Mouse (Mus musculus) liver, postnatal 0 days (tissue): ENCODE results near the gene Lrp1. TPM values are rescaled to one million over a fixed set of nuclear protein-coding genes. Genes with fewer than 3 reads are reported as not detected.
A peak's percentile ranks its signal among the peaks of the same experiment; 100 is the strongest.

ENCODE experiments used
- ATAC-seq: fragments of 200-750 bp; cut with Nextera tagmentation; 2 replicates; pipeline ENCODE4 v1.8.0; 2017; ENCODE audit warnings: mild to moderate bottlenecking, moderate library complexity
- DNase-seq: peaks from one replicate; pipeline ENCODE4 v3.0.0-alpha.2; 2016
- H3K27ac ChIP-seq: fragments of 300-500 bp; sonication (generic); 2 replicates; pipeline ENCODE4 v1.5.1; 2014; ENCODE audit warnings: antibody characterized with exemption, moderate library complexity, mild to moderate bottlenecking, low read depth
- H3K27me3 ChIP-seq: fragments of 300-500 bp; sonication (generic); 2 replicates; pipeline ENCODE4 v1.6.1; 2014; ENCODE audit warnings: low read length, control low read depth, mixed read lengths; ENCODE audit not compliant: insufficient read depth
- H3K36me3 ChIP-seq: fragments of 300-500 bp; sonication (generic); replicated peaks from 2 replicates; pipeline ENCODE4 v1.6.1; 2014; ENCODE audit warnings: mild to moderate bottlenecking, control low read depth, low read length, moderate library complexity, mixed read lengths; ENCODE audit not compliant: insufficient read depth
- H3K4me1 ChIP-seq: fragments of 300-500 bp; sonication (generic); 2 replicates; pipeline ENCODE4 v1.6.1; 2014; ENCODE audit warnings: antibody characterized with exemption, mild to moderate bottlenecking, control low read depth; ENCODE audit not compliant: insufficient read depth
- H3K4me2 ChIP-seq: fragments of 300-500 bp; sonication (generic); 2 replicates; pipeline ENCODE4 v1.6.1; 2014; ENCODE audit warnings: low read depth, mild to moderate bottlenecking, low read length, moderate library complexity, mixed read lengths
- H3K4me3 ChIP-seq: fragments of 300-500 bp; sonication (generic); 2 replicates; pipeline ENCODE4 v1.5.1; 2014; ENCODE audit warnings: low read depth, low read length
- H3K9ac ChIP-seq: fragments of 300-500 bp; sonication (generic); replicated peaks from 2 replicates; pipeline ENCODE4 v1.6.1; 2014; ENCODE audit warnings: mild to moderate bottlenecking, moderate library complexity
- H3K9me3 ChIP-seq: fragments of 300-500 bp; sonication (generic); 2 replicates; pipeline ENCODE4 v1.6.1; 2016; ENCODE audit warnings: mild to moderate bottlenecking, control low read depth, low read length, mixed read lengths
- CTCF ChIP-seq: sonication (generic); IDR thresholded peaks from 2 replicates; pipeline ENCODE4 v1.5.1; 2016; ENCODE audit warnings: antibody characterized with exemption, low read depth
- EP300 ChIP-seq: IDR thresholded peaks from 2 replicates; pipeline ENCODE4 v1.6.1; 2016; ENCODE audit warnings: antibody characterized with exemption, low read depth, mild to moderate bottlenecking
- WGBS: fragments of 180-500 bp; shearing (Covaris S2); extraction: QIAGEN DNeasy Blood & Tissue Kit; methylation state at CpG from one replicate; pipeline ENCODE4 v1.1.7; 2014; ENCODE audit not compliant: insufficient replicate concordance; 5-methylcytosine and 5-hydroxymethylcytosine counted together
- polyA plus RNA-seq: library from polyadenylated mRNA; unstranded; fragments of >200 nt; fragmentation: Nextera tagmentation; extraction: Ambion mirVana; gene quantifications from 2 replicates; pipeline ENCODE4 v1.2.1, GENCODE M21; 2015

Gene Lrp1
- polyA plus RNA-seq: 44.7 and 49.2 TPM in 2 replicates

- TF ChIP-seq CTCF: no peak
- TF ChIP-seq EP300: no peak
- no peak for DNase-seq
- Histone ChIP-seq H3K36me3 (no peaks in the 10 kb centered on the region; the same call in 1 of the 2 replicates), H3K4me1 (peaks cover 26% of the 10 kb centered on the region), H3K27me3 (peaks cover 16% of the 10 kb centered on the region), H3K27ac (peak within 1 kb of the TSS; percentile 95), H3K4me3 (peak within 1 kb of the TSS; percentile 65), H3K9me3 (no peaks in the 10 kb centered on the region), H3K4me2 (peak within 1 kb of the TSS; percentile 93), H3K9ac (peak within 1 kb of the TSS; percentile 74)
- 2% methylated on average over 25 of the region's 32 CpGs for WGBS
- no peak for ATAC-seq
Observed at GRCm38 (mm10) chr10:127620406-127621190, at the start of gene Lrp1. Lrp1 (minus strand) TSS chr10:127621148.

DNA sequence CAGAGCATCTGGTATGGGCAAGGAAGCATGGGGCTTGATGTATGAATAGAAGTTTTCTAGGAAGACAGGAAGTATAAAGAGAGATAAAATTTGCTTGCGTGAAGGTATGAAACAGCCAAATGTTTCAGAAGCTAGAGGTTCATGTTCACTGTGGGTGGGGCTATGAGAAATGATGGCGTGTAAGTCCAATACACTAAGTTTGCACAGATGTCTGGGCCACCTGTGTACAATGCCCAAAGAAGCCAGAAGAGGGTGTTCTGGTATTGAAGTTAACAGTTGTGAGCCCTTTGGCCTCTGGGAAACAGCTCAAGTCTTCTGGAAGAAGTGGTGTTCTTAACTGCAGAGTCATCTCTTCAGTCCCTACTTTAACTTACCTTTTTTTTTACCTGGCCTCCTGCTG, 49.2 kb upstream of the Lrp1 start:
- Histone ChIP-seq H3K36me3 (no peaks in the 10 kb centered on the region), H3K9ac (no peak overlapping the region), H3K4me2 (no peak overlapping the region), H3K27me3 (peaks cover 22% of the 10 kb centered on the region), H3K4me3 (no peak overlapping the region), H3K4me1 (peaks cover 13% of the 10 kb centered on the region), H3K9me3 (no peaks in the 10 kb centered on the region), H3K27ac (no peak overlapping the region)
- ATAC-seq: no peak
- WGBS: 56% methylated on average over 2 of the region's 2 CpGs
- no peak for DNase-seq
- no peak for TF ChIP-seq CTCF

DNA sequence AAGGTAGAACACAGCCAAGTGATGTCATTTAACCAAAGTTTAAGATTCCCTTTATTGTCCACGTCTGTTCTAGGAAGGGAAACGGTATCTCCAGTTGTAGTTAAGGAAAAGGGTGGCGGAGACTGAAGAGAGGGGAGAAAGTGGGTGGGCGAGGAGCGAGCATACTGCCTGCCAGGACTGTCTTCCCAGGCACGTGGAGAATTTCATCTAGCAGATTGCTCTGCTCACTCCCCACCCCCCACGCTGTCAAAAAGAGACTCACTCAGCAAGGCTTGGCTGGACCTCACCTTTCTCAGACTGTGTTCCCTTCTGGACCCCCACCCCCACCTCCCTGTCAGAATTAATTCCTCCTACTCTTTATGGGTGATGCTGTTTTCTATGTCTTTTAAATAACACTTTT, 48.2 kb upstream of the Lrp1 start:
- no peaks in the 10 kb centered on the region; the same call in 1 of the 2 replicates for H3K36me3 ChIP-seq
- H3K4me2 ChIP-seq: peak overlapping the region; percentile 90
- no peak overlapping the region; the same call in 1 of the 2 replicates for H3K9ac ChIP-seq
- H3K9me3 ChIP-seq: no peaks in the 10 kb centered on the region
- no peak for TF ChIP-seq CTCF
- TF ChIP-seq EP300: no peak
- no peak overlapping the region for H3K4me3 ChIP-seq
- no peak for DNase-seq
- peaks cover 23% of the 10 kb centered on the region for H3K4me1 ChIP-seq
- peak overlapping the region; percentile 95 for H3K27ac ChIP-seq
- ATAC-seq: no peak
- H3K27me3 ChIP-seq: peaks cover 28% of the 10 kb centered on the region
- WGBS: 57% methylated on average over 7 of the region's 7 CpGs

DNA sequence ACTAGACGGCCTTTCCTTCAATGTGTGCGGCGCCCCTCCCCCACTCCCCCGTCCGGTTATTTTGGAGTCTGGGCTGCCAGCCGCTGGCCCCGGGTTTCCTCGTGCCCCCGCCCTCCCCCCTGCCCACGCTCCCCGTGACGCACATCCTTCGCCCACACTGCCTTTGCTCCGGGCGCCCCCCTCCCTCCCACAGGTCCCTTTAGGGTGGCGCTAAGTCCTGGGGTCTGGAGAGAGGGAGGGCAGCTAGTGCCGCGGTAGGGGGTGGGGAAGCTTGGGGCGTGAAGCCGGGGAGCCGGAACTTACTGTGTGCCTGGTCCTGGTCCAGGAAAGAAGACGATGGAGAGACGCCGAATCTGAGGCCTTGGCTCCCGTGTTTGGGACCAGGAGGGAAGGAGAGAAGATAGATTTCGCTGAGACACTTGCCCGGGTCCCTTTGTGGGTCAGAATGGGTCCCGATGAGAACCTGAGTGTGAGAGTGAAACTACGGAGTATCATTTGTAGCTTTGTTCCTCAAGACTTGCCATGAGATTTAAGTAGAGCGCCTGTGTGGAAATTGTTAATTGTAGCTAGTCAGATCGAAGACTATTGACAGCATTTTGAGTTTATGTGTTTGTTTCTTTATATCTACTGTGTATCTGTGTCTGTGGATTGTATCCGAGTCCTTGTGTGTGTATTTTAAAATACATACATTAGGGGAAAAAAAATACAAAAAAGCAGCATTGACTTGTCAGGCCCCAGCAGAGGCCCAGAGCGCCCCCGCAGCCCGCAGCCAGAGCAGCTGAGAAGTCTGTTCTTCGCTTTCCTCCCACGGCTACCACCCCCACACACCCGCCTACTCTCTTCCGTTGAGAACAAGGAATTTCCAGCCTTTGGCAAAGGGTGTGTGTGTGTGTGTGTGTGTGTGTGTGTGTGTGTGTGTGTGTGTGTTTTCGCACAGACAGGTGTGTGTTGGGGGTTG, 47.4 kb upstream of the Lrp1 start, which contains the start of gene Nab2:
Gene Nab2 (minus strand): TSS at position 476 of the 958 bp plus-strand sequence.
- DNase-seq (peak; percentile 78), ATAC-seq (peak; percentile 14)
- Histone ChIP-seq H3K9ac (peak within 1 kb of the TSS; percentile 63), H3K36me3 (peaks cover 6% of the 10 kb centered on the region; the same call in 1 of the 2 replicates), H3K4me2 (peak within 1 kb of the TSS; percentile 90), H3K27ac (peak within 1 kb of the TSS; percentile 95), H3K4me1 (peaks cover 30% of the 10 kb centered on the region), H3K27me3 (peaks cover 28% of the 10 kb centered on the region), H3K4me3 (peak within 1 kb of the TSS; percentile 61), H3K9me3 (no peaks in the 10 kb centered on the region)
- 4% methylated on average over 36 of the region's 40 CpGs for WGBS
- no peak for TF ChIP-seq EP300
- no peak for TF ChIP-seq CTCF

DNA sequence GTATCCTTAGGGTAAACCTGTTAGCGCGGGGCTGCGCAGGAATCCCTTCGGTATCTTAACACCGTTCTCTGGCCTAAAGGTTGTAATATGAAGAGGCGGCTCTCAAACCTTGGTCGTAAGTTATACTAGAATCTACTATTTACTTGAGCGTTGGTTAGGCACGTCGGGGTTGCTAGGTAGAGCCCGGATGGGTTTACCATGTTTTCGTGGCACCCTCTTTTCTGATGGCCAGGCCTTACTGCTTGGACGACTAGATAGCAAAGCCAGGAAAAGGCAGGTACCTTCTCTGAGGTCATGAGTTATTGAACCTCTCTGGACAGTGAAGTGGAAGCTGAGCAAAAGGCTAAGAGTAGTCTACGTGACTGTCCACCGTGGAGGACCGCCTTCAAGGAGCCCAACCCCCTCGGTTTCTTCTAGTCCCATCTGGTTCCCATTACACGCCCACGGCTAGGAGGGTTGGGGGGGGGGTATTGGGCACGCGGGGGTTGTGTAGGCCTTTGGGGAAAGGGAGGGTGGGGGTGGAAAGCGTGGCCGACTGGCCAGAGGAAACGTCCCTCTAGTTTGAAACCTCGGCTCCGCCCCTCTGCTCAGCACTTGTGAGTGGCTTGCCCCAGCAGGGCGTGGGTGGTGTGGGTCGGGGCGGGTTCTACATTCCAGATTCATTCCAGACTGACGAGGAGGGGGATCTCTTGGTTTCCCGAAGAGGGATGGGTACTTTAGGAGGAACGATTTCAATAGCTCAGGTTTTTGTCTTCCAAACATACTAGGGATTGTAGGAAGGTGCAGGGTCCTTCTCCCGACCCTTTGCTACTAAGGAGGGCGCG, 46.5 kb upstream of the Lrp1 start:
- peak overlapping the region; percentile 90 for H3K4me2 ChIP-seq
- no peaks in the 10 kb centered on the region for H3K9me3 ChIP-seq
- no peak for TF ChIP-seq EP300
- TF ChIP-seq CTCF: no peak
- peaks cover 12% of the 10 kb centered on the region; the same call in 1 of the 2 replicates for H3K36me3 ChIP-seq
- peak overlapping the region; percentile 95 for H3K27ac ChIP-seq
- peak; percentile 83 for DNase-seq
- peaks cover 39% of the 10 kb centered on the region for H3K4me1 ChIP-seq
- WGBS: 6% methylated on average over 33 of the region's 35 CpGs
- H3K27me3 ChIP-seq: peaks cover 28% of the 10 kb centered on the region
- H3K4me3 ChIP-seq: peak overlapping the region; percentile 61
- H3K9ac ChIP-seq: peak overlapping the region; percentile 63
- ATAC-seq: peak; percentile 64
